Mouse (Mus musculus): ENCODE data around the gene Hist1h2be.
"Not testable (repeated sequence)": the region's sequence is repeated elsewhere in the genome, so short reads cannot be mapped to it uniquely, and the experiment has no call there.

The Hist1h2be gene

GRCm38 (mm10) chr13:23591206-23591605, 29.7 kb downstream of the Hist1h2be start:
- DNase-seq = no peak

- DNase-seq = no peak
Measured at GRCm38 (mm10) chr13:23586940-23587225, 34.0 kb downstream of the Hist1h2be start.

GRCm38 (mm10) chr13:23586099-23586939, 34.6 kb downstream of the Hist1h2be start:
- no peak for DNase-seq

- peak; percentile 77 for DNase-seq
Measured at GRCm38 (mm10) chr13:23585442-23586098, 35.4 kb downstream of the Hist1h2be start.

- peak; percentile 67 for DNase-seq
Measured at GRCm38 (mm10) chr13:23585029-23585441, 35.9 kb downstream of the Hist1h2be start.

GRCm38 (mm10) chr13:23584331-23584730, 36.6 kb downstream of the Hist1h2be start:
- DNase-seq = no peak

- no peak for DNase-seq
Measured at GRCm38 (mm10) chr13:23583387-23584068, 37.4 kb downstream of the Hist1h2be start.

GRCm38 (mm10) chr13:23582219-23583056, 38.5 kb downstream of the Hist1h2be start:
- no peak for DNase-seq

GRCm38 (mm10) chr13:23581408-23582218, 39.3 kb downstream of the Hist1h2be start, which contains the start of gene Hist1h4d:
Gene Hist1h4d (plus strand): TSS chr13:23581598.
- peak; percentile 97 for DNase-seq

GRCm38 (mm10) chr13:23577835-23578234, 43.1 kb downstream of the Hist1h2be start:
- DNase-seq = no peak

GRCm38 (mm10) chr13:23576906-23577639, 43.9 kb downstream of the Hist1h2be start:
- no peak for DNase-seq

GRCm38 (mm10) chr13:23576351-23576881, 44.5 kb downstream of the Hist1h2be start:
- DNase-seq = no peak

GRCm38 (mm10) chr13:23575864-23576313, 45.0 kb downstream of the Hist1h2be start:
- DNase-seq = not testable (repeated sequence)

- DNase-seq = peak; percentile 73
Measured at GRCm38 (mm10) chr13:23575271-23575851, 45.6 kb downstream of the Hist1h2be start, which contains the start of gene Hist1h3d. Gene Hist1h3d (plus strand): TSS chr13:23575763.

- not testable (repeated sequence) for DNase-seq
Measured at GRCm38 (mm10) chr13:23574546-23575170, 46.3 kb downstream of the Hist1h2be start.

GRCm38 (mm10) chr13:23573898-23574524, 46.9 kb downstream of the Hist1h2be start, which contains the start of the genes Hist1h2bf and Hist1h2ad:
Gene Hist1h2bf (minus strand): TSS chr13:23574196.
Gene Hist1h2ad (plus strand): TSS chr13:23574381.
- peak; percentile 97 for DNase-seq

- DNase-seq = not testable (repeated sequence)
Measured at GRCm38 (mm10) chr13:23573034-23573897, 47.7 kb downstream of the Hist1h2be start.
